Mouse (Mus musculus): ENCODE measurements around the gene Dnajb8. TPM values are rescaled to one million over a fixed set of nuclear protein-coding genes. Genes with fewer than 3 reads are reported as not detected.
A peak's percentile ranks its signal among the peaks of the same experiment; 100 is the strongest.

Gene Dnajb8
- polyA plus RNA-seq (2015; fragmentation: Nextera tagmentation; extraction: Ambion mirVana), result not detected in 2 replicates

GRCm38 (mm10) chr6:88221968-88222367 is at the start of gene Dnajb8:
Dnajb8 (plus strand) TSS chr6:88222268.
- H3K9me3 ChIP-seq (replicated peaks), result no peaks in the 10 kb centered on the region
- H3K36me3 ChIP-seq (ENCODE audit: poor library complexity, severe bottlenecking), result no peaks in the 10 kb centered on the region
- H3K4me3 ChIP-seq, result no peak within 1 kb of the TSS
- H3K4me1 ChIP-seq, result peaks cover 7% of the 10 kb centered on the region; the same call in 1 of the 2 replicates
- ATAC-seq, result no peak
- no peak within 1 kb of the TSS for H3K9ac ChIP-seq
- H3K4me2 ChIP-seq, result no peak within 1 kb of the TSS
- H3K27ac ChIP-seq, result no peak within 1 kb of the TSS
- peaks cover 7% of the 10 kb centered on the region; the same call in 1 of the 2 replicates for H3K27me3 ChIP-seq
- WGBS, result 53% methylated on average over 10 of the region's 10 CpGs

DNA sequence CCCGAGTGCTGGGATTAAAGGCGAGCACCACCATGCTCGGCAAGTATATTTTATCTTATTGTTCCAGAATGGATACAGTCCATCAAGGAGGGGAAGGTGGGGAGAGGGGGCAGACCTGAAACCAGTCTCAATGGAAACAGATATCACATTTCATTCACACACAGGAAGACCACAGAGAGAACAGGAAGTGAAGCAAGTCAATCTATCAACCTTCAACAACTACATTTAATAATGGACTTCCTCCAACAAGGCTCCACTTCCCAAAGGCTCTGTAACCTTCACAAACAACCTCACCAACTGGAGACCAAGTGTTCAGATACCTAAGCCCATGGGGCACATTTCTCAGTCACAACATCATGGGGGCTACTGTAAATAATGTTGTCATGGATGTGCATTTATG is 47.9 kb upstream of the Dnajb8 start:
- H3K27me3 ChIP-seq, result 0 out of 2 replicates have a peak, but pooled peaks cover 2% of the 10 kb centered on the region
- H3K4me2 ChIP-seq, result no peak overlapping the region
- H3K36me3 ChIP-seq (ENCODE audit: poor library complexity, severe bottlenecking), result no peaks in the 10 kb centered on the region
- H3K27ac ChIP-seq, result no peak overlapping the region
- H3K4me1 ChIP-seq, result no peaks in the 10 kb centered on the region
- no peaks in the 10 kb centered on the region; the same call in 1 of the 2 replicates for H3K9me3 ChIP-seq (replicated peaks)
- ATAC-seq, result no peak
- H3K4me3 ChIP-seq, result no peak overlapping the region
- no peak overlapping the region for H3K9ac ChIP-seq
- 92% methylated on average over 3 of the region's 3 CpGs for WGBS

- WGBS, result 89% methylated on average over 2 of the region's 2 CpGs
- no peak overlapping the region for H3K9ac ChIP-seq
- no peaks in the 10 kb centered on the region; the same call in 1 of the 2 replicates for H3K9me3 ChIP-seq (replicated peaks)
- no peak for ATAC-seq
- H3K27ac ChIP-seq, result no peak overlapping the region
- no peaks in the 10 kb centered on the region for H3K4me1 ChIP-seq
- no peak overlapping the region for H3K4me3 ChIP-seq
- H3K4me2 ChIP-seq, result no peak overlapping the region
- H3K36me3 ChIP-seq (ENCODE audit: poor library complexity, severe bottlenecking), result no peaks in the 10 kb centered on the region
- H3K27me3 ChIP-seq, result 0 out of 2 replicates have a peak, but pooled peaks cover 2% of the 10 kb centered on the region
Observed at GRCm38 (mm10) chr6:88174676-88175075, 47.4 kb upstream of the Dnajb8 start.

GRCm38 (mm10) chr6:88184671-88185070 is 37.4 kb upstream of the Dnajb8 start:
- Histone ChIP-seq H3K4me2 (no peak overlapping the region), H3K27me3 (peaks cover 40% of the 10 kb centered on the region), H3K4me3 (no peak overlapping the region), H3K9ac (no peak overlapping the region), H3K9me3 (replicated peaks) (no peaks in the 10 kb centered on the region), H3K4me1 (0 out of 2 replicates have a peak, but pooled peaks cover under 1% of the 10 kb centered on the region), H3K27ac (no peak overlapping the region), H3K36me3 (ENCODE audit: poor library complexity, severe bottlenecking) (no peaks in the 10 kb centered on the region)
- 75% methylated on average over 4 of the region's 4 CpGs for WGBS
- ATAC-seq, result no peak

- Histone ChIP-seq H3K4me3 (no peak overlapping the region), H3K27me3 (peaks cover 75% of the 10 kb centered on the region), H3K4me1 (peaks cover 14% of the 10 kb centered on the region), H3K4me2 (no peak overlapping the region), H3K9me3 (replicated peaks) (no peaks in the 10 kb centered on the region), H3K27ac (no peak overlapping the region), H3K36me3 (ENCODE audit: poor library complexity, severe bottlenecking) (no peaks in the 10 kb centered on the region), H3K9ac (no peak overlapping the region)
- ATAC-seq, result no peak
- WGBS, result 70% methylated on average over 6 of the region's 6 CpGs
Observed at GRCm38 (mm10) chr6:88188148-88188547, 33.9 kb upstream of the Dnajb8 start.

GRCm38 (mm10) chr6:88189312-88190042 is 32.6 kb upstream of the Dnajb8 start:
- peak; percentile 84 for ATAC-seq
- peak overlapping the region; percentile 60 for H3K9ac ChIP-seq
- no peaks in the 10 kb centered on the region for H3K36me3 ChIP-seq (ENCODE audit: poor library complexity, severe bottlenecking)
- no peak overlapping the region for H3K27ac ChIP-seq
- WGBS, result under 1% methylated on average over 55 of the region's 56 CpGs
- H3K4me1 ChIP-seq, result peaks cover 25% of the 10 kb centered on the region
- peak overlapping the region; percentile 74 for H3K4me2 ChIP-seq
- H3K9me3 ChIP-seq (replicated peaks), result no peaks in the 10 kb centered on the region
- peak overlapping the region; percentile 52 for H3K4me3 ChIP-seq
- peaks cover 89% of the 10 kb centered on the region for H3K27me3 ChIP-seq

- peak overlapping the region; percentile 74 for H3K4me2 ChIP-seq
- no peaks in the 10 kb centered on the region for H3K36me3 ChIP-seq (ENCODE audit: poor library complexity, severe bottlenecking)
- peaks cover 25% of the 10 kb centered on the region for H3K4me1 ChIP-seq
- WGBS, result under 1% methylated on average over 13 of the region's 13 CpGs
- H3K27ac ChIP-seq, result no peak overlapping the region
- peaks cover 94% of the 10 kb centered on the region for H3K27me3 ChIP-seq
- H3K4me3 ChIP-seq, result peak overlapping the region; percentile 52
- no peak for ATAC-seq
- no peaks in the 10 kb centered on the region for H3K9me3 ChIP-seq (replicated peaks)
- H3K9ac ChIP-seq, result peak overlapping the region; percentile 60
Observed at GRCm38 (mm10) chr6:88190043-88190309, 32.1 kb upstream of the Dnajb8 start.

DNA sequence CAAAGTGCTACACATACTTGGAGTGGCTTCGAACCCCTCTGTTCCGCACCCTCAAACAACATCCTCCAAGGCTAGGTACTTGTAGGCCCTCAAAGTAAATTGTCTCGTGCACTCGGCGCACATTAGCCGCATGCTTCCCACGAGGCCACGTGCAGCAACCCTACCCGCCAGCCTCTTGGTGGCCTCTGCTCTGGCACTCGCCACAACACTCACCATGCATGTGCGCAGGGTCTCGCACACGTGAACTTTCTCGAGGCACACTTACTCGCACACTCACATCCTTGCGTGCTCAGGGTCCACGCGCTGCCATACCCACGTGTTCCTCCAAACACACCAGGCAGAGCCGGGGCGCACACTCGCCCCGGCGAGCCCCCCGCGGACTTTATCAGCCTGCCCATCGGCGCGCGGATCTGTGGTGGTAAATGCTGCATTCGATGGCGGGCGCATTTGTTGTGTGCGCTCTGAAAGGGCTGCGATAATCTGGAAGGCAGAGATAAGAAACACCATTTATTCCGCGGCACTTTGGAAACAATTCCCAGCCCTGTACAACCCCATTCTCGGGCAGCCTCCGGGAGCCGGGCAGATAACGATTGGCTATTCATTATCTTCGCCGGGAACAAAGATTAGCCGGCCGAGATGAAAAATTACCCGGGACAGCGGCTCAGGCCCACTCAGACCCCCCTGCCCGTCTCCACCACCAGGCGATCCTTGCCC is 31.6 kb upstream of the Dnajb8 start:
- Histone ChIP-seq H3K36me3 (ENCODE audit: poor library complexity, severe bottlenecking) (no peaks in the 10 kb centered on the region), H3K9me3 (replicated peaks) (no peaks in the 10 kb centered on the region), H3K9ac (no peak overlapping the region), H3K27me3 (peaks cover 98% of the 10 kb centered on the region), H3K4me2 (peak overlapping the region; percentile 74), H3K4me3 (peak overlapping the region; percentile 52), H3K27ac (no peak overlapping the region), H3K4me1 (peaks cover 25% of the 10 kb centered on the region)
- ATAC-seq, result no peak
- WGBS, result 2% methylated on average over 49 of the region's 49 CpGs

GRCm38 (mm10) chr6:88191024-88191365 is 31.1 kb upstream of the Dnajb8 start:
- Histone ChIP-seq H3K4me1 (peaks cover 26% of the 10 kb centered on the region), H3K4me2 (peak overlapping the region; percentile 74), H3K27ac (no peak overlapping the region), H3K9ac (no peak overlapping the region), H3K27me3 (peaks cover 99% of the 10 kb centered on the region), H3K4me3 (no peak overlapping the region), H3K36me3 (ENCODE audit: poor library complexity, severe bottlenecking) (no peaks in the 10 kb centered on the region), H3K9me3 (replicated peaks) (no peaks in the 10 kb centered on the region)
- no peak for ATAC-seq
- WGBS, result 11% methylated on average over 6 of the region's 6 CpGs

GRCm38 (mm10) chr6:88191411-88192070 is 30.5 kb upstream of the Dnajb8 start:
- no peak overlapping the region for H3K4me2 ChIP-seq
- H3K4me3 ChIP-seq, result no peak overlapping the region
- peaks cover 100% of the 10 kb centered on the region for H3K27me3 ChIP-seq
- 14% methylated on average over 4 of the region's 4 CpGs for WGBS
- ATAC-seq, result no peak
- H3K4me1 ChIP-seq, result peaks cover 31% of the 10 kb centered on the region
- no peak overlapping the region for H3K27ac ChIP-seq
- H3K9ac ChIP-seq, result no peak overlapping the region
- no peaks in the 10 kb centered on the region for H3K9me3 ChIP-seq (replicated peaks)
- no peaks in the 10 kb centered on the region for H3K36me3 ChIP-seq (ENCODE audit: poor library complexity, severe bottlenecking)

DNA sequence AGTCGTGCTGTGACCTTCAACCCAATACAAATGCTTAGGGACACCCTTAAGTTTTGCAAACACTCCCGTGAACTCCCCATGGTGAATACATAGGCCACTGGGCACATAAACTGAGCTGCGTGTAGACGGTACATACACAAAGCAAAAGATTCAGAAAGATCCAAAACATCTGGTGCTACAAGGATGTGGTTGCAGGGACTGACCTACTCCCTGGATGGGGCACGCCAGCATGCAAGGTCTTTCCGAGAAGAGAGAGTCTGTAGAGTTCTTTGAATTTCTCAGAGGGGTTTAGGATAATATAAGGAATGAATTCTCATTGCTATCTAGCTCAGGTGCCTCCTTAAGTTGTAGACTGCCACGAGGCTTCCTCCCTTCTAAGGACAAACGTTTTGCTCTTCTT is 29.3 kb upstream of the Dnajb8 start:
- Histone ChIP-seq H3K4me3 (no peak overlapping the region), H3K4me2 (no peak overlapping the region), H3K27ac (no peak overlapping the region), H3K9me3 (replicated peaks) (no peaks in the 10 kb centered on the region), H3K36me3 (ENCODE audit: poor library complexity, severe bottlenecking) (no peaks in the 10 kb centered on the region), H3K9ac (no peak overlapping the region), H3K27me3 (peaks cover 100% of the 10 kb centered on the region), H3K4me1 (peaks cover 41% of the 10 kb centered on the region)
- 8% methylated on average over 8 of the region's 8 CpGs for WGBS
- ATAC-seq, result no peak

- Histone ChIP-seq H3K9ac (peak within 1 kb of the TSS; percentile 10; the same call in 1 of the 2 replicates), H3K4me3 (peak within 1 kb of the TSS; percentile 32), H3K9me3 (replicated peaks) (no peaks in the 10 kb centered on the region), H3K36me3 (ENCODE audit: poor library complexity, severe bottlenecking) (no peaks in the 10 kb centered on the region), H3K27ac (no peak within 1 kb of the TSS), H3K4me1 (peaks cover 49% of the 10 kb centered on the region), H3K27me3 (peaks cover 100% of the 10 kb centered on the region), H3K4me2 (peak within 1 kb of the TSS; percentile 59)
- WGBS, result under 1% methylated on average over 57 of the region's 57 CpGs
- ATAC-seq, result no peak
Observed at GRCm38 (mm10) chr6:88193433-88194052, 28.5 kb upstream of the Dnajb8 start, which contains the start of gene Gata2. Gata2 (plus strand) TSS chr6:88193891.

All from forebrain, embryonic 13.5 days (tissue).